Mouse (Mus musculus) heart, embryonic 11.5 days (tissue): ENCODE data around the gene Olfr1198. TPM values are rescaled to one million over a fixed set of nuclear protein-coding genes. Genes with fewer than 3 reads are reported as not detected.

ENCODE experiments used
- ATAC-seq: fragments of 200-750 bp; cut with Nextera tagmentation; replicated peaks from 2 replicates; pipeline ENCODE4 v1.8.0; 2017; ENCODE audit warnings: moderate library complexity; ENCODE audit not compliant: insufficient number of reproducible peaks, low FRiP score, low TSS enrichment
- H3K27ac ChIP-seq: fragments of 300-500 bp; sonication (generic); 2 replicates; pipeline ENCODE4 v1.5.1; 2014; ENCODE audit warnings: mild to moderate bottlenecking, low read depth, low read length
- H3K27me3 ChIP-seq: fragments of 300-500 bp; sonication (generic); 2 replicates; pipeline ENCODE4 v1.6.1; 2014; ENCODE audit warnings: mild to moderate bottlenecking, low read length, mixed read lengths; ENCODE audit not compliant: control insufficient read depth, insufficient read depth
- H3K36me3 ChIP-seq: fragments of 300-500 bp; sonication (generic); 2 replicates; pipeline ENCODE4 v1.6.1; 2014; ENCODE audit warnings: mild to moderate bottlenecking, low read length, moderate library complexity, mixed read lengths; ENCODE audit not compliant: control insufficient read depth, insufficient read depth
- H3K4me1 ChIP-seq: fragments of 300-500 bp; sonication (generic); 2 replicates; pipeline ENCODE4 v1.6.1; 2014; ENCODE audit warnings: low read length; ENCODE audit not compliant: control insufficient read depth, insufficient read depth
- H3K4me2 ChIP-seq: fragments of 300-500 bp; sonication (generic); 2 replicates; pipeline ENCODE4 v1.6.1; 2014; ENCODE audit warnings: mild to moderate bottlenecking, moderate library complexity
- H3K4me3 ChIP-seq: fragments of 300-500 bp; sonication (generic); 2 replicates; pipeline ENCODE4 v1.5.1; 2014; ENCODE audit warnings: low read depth, low read length
- H3K9ac ChIP-seq: fragments of 300-500 bp; sonication (generic); 2 replicates; pipeline ENCODE4 v1.6.1; 2014; ENCODE audit warnings: mild to moderate bottlenecking, low read depth, low read length, moderate library complexity
- H3K9me3 ChIP-seq: fragments of 300-500 bp; sonication (generic); replicated peaks from 2 replicates; pipeline ENCODE4 v1.6.1; 2016; ENCODE audit warnings: low read length; ENCODE audit not compliant: control insufficient read depth
- WGBS: fragments of 180-500 bp; shearing (Covaris S2); extraction: QIAGEN DNeasy Blood & Tissue Kit; methylation state at CpG from one replicate; pipeline ENCODE4 v1.1.7; 2014; ENCODE audit not compliant: insufficient replicate concordance; 5-methylcytosine and 5-hydroxymethylcytosine counted together
- polyA plus RNA-seq: library from polyadenylated mRNA; unstranded; fragments of >200 nt; fragmentation: Nextera tagmentation; extraction: Ambion mirVana; gene quantifications from 2 replicates; pipeline ENCODE4 v1.2.1, GENCODE M21; 2014

Olfr1198 gene
- polyA plus RNA-seq = not detected in 2 replicates

GRCm38 (mm10) chr2:88751270-88751669 is at the start of gene Olfr1198:
TSS of gene Olfr1198 (minus strand) at chr2:88751370.
- H3K36me3 ChIP-seq = no peaks in the 10 kb centered on the region
- H3K4me2 ChIP-seq = no peak within 1 kb of the TSS
- no peak within 1 kb of the TSS for H3K9ac ChIP-seq
- H3K27me3 ChIP-seq = no peaks in the 10 kb centered on the region
- no peak for ATAC-seq
- no peaks in the 10 kb centered on the region for H3K4me1 ChIP-seq
- H3K4me3 ChIP-seq = no peak within 1 kb of the TSS
- H3K27ac ChIP-seq = no peak within 1 kb of the TSS
- 84% methylated on average over 2 of the region's 2 CpGs for WGBS
- H3K9me3 ChIP-seq = no peaks in the 10 kb centered on the region

- no peak within 1 kb of the TSS for H3K4me2 ChIP-seq
- no peaks in the 10 kb centered on the region for H3K36me3 ChIP-seq
- H3K27me3 ChIP-seq = no peaks in the 10 kb centered on the region
- H3K9me3 ChIP-seq = no peaks in the 10 kb centered on the region
- no peak within 1 kb of the TSS for H3K27ac ChIP-seq
- no peak within 1 kb of the TSS for H3K9ac ChIP-seq
- no peak for ATAC-seq
- WGBS = 78% methylated on average over 6 of the region's 6 CpGs
- H3K4me3 ChIP-seq = no peak within 1 kb of the TSS
- H3K4me1 ChIP-seq = no peaks in the 10 kb centered on the region
Observed at GRCm38 (mm10) chr2:88792736-88793135, 41.6 kb upstream of the Olfr1198 start, which contains the start of gene Olfr1201. TSS of gene Olfr1201 (plus strand) at chr2:88793036.

GRCm38 (mm10) chr2:88770388-88770787 is 19.2 kb upstream of the Olfr1198 start, which contains the start of gene Olfr1200:
TSS of gene Olfr1200 (minus strand) at chr2:88770488.
- H3K27me3 ChIP-seq = no peaks in the 10 kb centered on the region
- H3K9me3 ChIP-seq = no peaks in the 10 kb centered on the region
- H3K4me3 ChIP-seq = no peak within 1 kb of the TSS
- WGBS = 69% methylated on average over 2 of the region's 2 CpGs
- no peaks in the 10 kb centered on the region for H3K4me1 ChIP-seq
- no peak within 1 kb of the TSS for H3K27ac ChIP-seq
- no peak within 1 kb of the TSS for H3K4me2 ChIP-seq
- no peak for ATAC-seq
- H3K9ac ChIP-seq = no peak within 1 kb of the TSS
- H3K36me3 ChIP-seq = no peaks in the 10 kb centered on the region

GRCm38 (mm10) chr2:88760369-88760768 is 9.2 kb upstream of the Olfr1198 start, which contains the start of gene Olfr1199:
TSS of gene Olfr1199 (minus strand) at chr2:88760469.
- Histone ChIP-seq H3K36me3 (no peaks in the 10 kb centered on the region), H3K27me3 (no peaks in the 10 kb centered on the region), H3K4me2 (no peak within 1 kb of the TSS), H3K9ac (no peak within 1 kb of the TSS), H3K4me3 (no peak within 1 kb of the TSS), H3K27ac (no peak within 1 kb of the TSS), H3K4me1 (no peaks in the 10 kb centered on the region), H3K9me3 (no peaks in the 10 kb centered on the region)
- WGBS = 85% methylated on average over 2 of the region's 2 CpGs
- ATAC-seq = no peak

- no peaks in the 10 kb centered on the region for H3K9me3 ChIP-seq
- WGBS = 68% methylated on average over 3 of the region's 3 CpGs
- no peak overlapping the region for H3K4me3 ChIP-seq
- no peaks in the 10 kb centered on the region for H3K4me1 ChIP-seq
- H3K4me2 ChIP-seq = no peak overlapping the region
- H3K27me3 ChIP-seq = no peaks in the 10 kb centered on the region
- H3K9ac ChIP-seq = no peak overlapping the region
- ATAC-seq = no peak
- no peaks in the 10 kb centered on the region for H3K36me3 ChIP-seq
- no peak overlapping the region for H3K27ac ChIP-seq
Observed at GRCm38 (mm10) chr2:88743379-88743778, 7.8 kb downstream of the Olfr1198 start.

- WGBS = 72% methylated on average over 1 of the region's 1 CpGs
- H3K9ac ChIP-seq = no peak within 1 kb of the TSS
- no peak for ATAC-seq
Observed at GRCm38 (mm10) chr2:88732266-88732665, 18.9 kb downstream of the Olfr1198 start, which contains the start of gene Olfr1197. TSS of gene Olfr1197 (minus strand) at chr2:88732366.

GRCm38 (mm10) chr2:88704497-88704896 is 46.7 kb downstream of the Olfr1198 start, which contains the start of gene Olfr1196:
TSS of gene Olfr1196 (minus strand) at chr2:88704597.
- no peak within 1 kb of the TSS for H3K4me2 ChIP-seq
- H3K27me3 ChIP-seq = no peaks in the 10 kb centered on the region
- no peak for ATAC-seq
- H3K9ac ChIP-seq = no peak within 1 kb of the TSS
- no peaks in the 10 kb centered on the region for H3K9me3 ChIP-seq
- 81% methylated on average over 2 of the region's 2 CpGs for WGBS
- H3K4me1 ChIP-seq = no peaks in the 10 kb centered on the region
- H3K36me3 ChIP-seq = no peaks in the 10 kb centered on the region
- no peak within 1 kb of the TSS for H3K27ac ChIP-seq
- no peak within 1 kb of the TSS for H3K4me3 ChIP-seq

More at GRCm38 (mm10) chr2:88732266-88732665, 18.9 kb downstream of the Olfr1198 start, which contains the start of gene Olfr1197:
- H3K36me3 ChIP-seq = no peaks in the 10 kb centered on the region
- H3K27ac ChIP-seq = no peak within 1 kb of the TSS
- H3K4me1 ChIP-seq = no peaks in the 10 kb centered on the region
- no peak within 1 kb of the TSS for H3K4me3 ChIP-seq
- H3K9me3 ChIP-seq = no peaks in the 10 kb centered on the region
- no peak within 1 kb of the TSS for H3K4me2 ChIP-seq
- no peaks in the 10 kb centered on the region for H3K27me3 ChIP-seq

Other genes starting within 250 kb of the Olfr1198 start
- gene Olfr1186, start 232.8 kb downstream of the Olfr1198 start, polyA plus RNA-seq = not detected in 2 replicates
- not detected in 2 replicates for gene Olfr1188, start 194.4 kb downstream of the Olfr1198 start, polyA plus RNA-seq
- gene Olfr1189, start 164.9 kb downstream of the Olfr1198 start, polyA plus RNA-seq = not detected in 2 replicates
- not detected in 2 replicates for gene Olfr1191-ps1, start 110.8 kb downstream of the Olfr1198 start, polyA plus RNA-seq
- not detected in 2 replicates for gene Olfr1192-ps1, start 102.9 kb downstream of the Olfr1198 start, polyA plus RNA-seq
- gene Olfr1193, start 75.7 kb downstream of the Olfr1198 start, polyA plus RNA-seq = not detected in 2 replicates
- gene Olfr1195, start 62.2 kb downstream of the Olfr1198 start, polyA plus RNA-seq = not detected in 2 replicates
- not detected in 2 replicates for gene Olfr1196, start 46.8 kb downstream of the Olfr1198 start, polyA plus RNA-seq
- gene Olfr1197, start 19.0 kb downstream of the Olfr1198 start, polyA plus RNA-seq = not detected in 2 replicates
- not detected in 2 replicates for gene Olfr1199, start 9.1 kb upstream of the Olfr1198 start, polyA plus RNA-seq
- gene Olfr1200, start 19.1 kb upstream of the Olfr1198 start, polyA plus RNA-seq = not detected in 2 replicates
- gene Olfr1201, start 41.7 kb upstream of the Olfr1198 start, polyA plus RNA-seq = not detected in 2 replicates
- not detected in 2 replicates for gene Olfr1202, start 63.1 kb upstream of the Olfr1198 start, polyA plus RNA-seq
- gene Olfr1205, start 78.4 kb upstream of the Olfr1198 start, polyA plus RNA-seq = not detected in 2 replicates
- not detected in 2 replicates for gene Olfr1204, start 97.9 kb upstream of the Olfr1198 start, polyA plus RNA-seq
- gene Olfr1206, start 111.9 kb upstream of the Olfr1198 start, polyA plus RNA-seq = not detected in 2 replicates
- not detected in 2 replicates for gene Olfr1208, start 150.9 kb upstream of the Olfr1198 start, polyA plus RNA-seq
- not detected in 2 replicates for gene Olfr1209, start 163.8 kb upstream of the Olfr1198 start, polyA plus RNA-seq
- gene Olfr1211, start 186.7 kb upstream of the Olfr1198 start, polyA plus RNA-seq = not detected in 2 replicates
- not detected in 2 replicates for gene Olfr1212, start 202.6 kb upstream of the Olfr1198 start, polyA plus RNA-seq
- not detected in 2 replicates for gene Gm13762, start 228.9 kb upstream of the Olfr1198 start, polyA plus RNA-seq
- not detected in 2 replicates for gene Olfr1214, start 241.3 kb upstream of the Olfr1198 start, polyA plus RNA-seq